Mouse (Mus musculus) spleen, postnatal 10 days (tissue): ENCODE results near the gene Kctd17.
A peak's percentile ranks its signal among the peaks of the same experiment; 100 is the strongest.

Experiments
- DNase-seq, 2 experiments: peaks; one replicate each; pipeline ENCODE4 v3.0.0; 2021 to 2022; ENCODE audit warnings: low spot score in 2 of 2

Kctd17 gene

GRCm38 (mm10) chr15:78414157-78414556 is 14.2 kb upstream of the Kctd17 start:
- no peak for DNase-seq

GRCm38 (mm10) chr15:78416937-78417336 is 11.4 kb upstream of the Kctd17 start:
- DNase-seq, result no peak

- DNase-seq, result no peak
These were observed 8.0 kb upstream of the Kctd17 start for GRCm38 (mm10) chr15:78420395-78420794.

- peak; percentile 85 to 93 for DNase-seq
These were observed 6.1 kb upstream of the Kctd17 start for GRCm38 (mm10) chr15:78422046-78422956.

GRCm38 (mm10) chr15:78424507-78424906 is 3.9 kb upstream of the Kctd17 start:
- no peak for DNase-seq

- DNase-seq, result no peak
These were observed 3.1 kb upstream of the Kctd17 start for GRCm38 (mm10) chr15:78425230-78425629.

- DNase-seq, result no peak
These were observed 735 bp downstream of the Kctd17 start for GRCm38 (mm10) chr15:78429139-78429459.

GRCm38 (mm10) chr15:78429871-78430622 is 1.7 kb downstream of the Kctd17 start:
- no peak for DNase-seq

- DNase-seq, result no peak
These were observed 2.5 kb downstream of the Kctd17 start for GRCm38 (mm10) chr15:78430874-78431273.

- DNase-seq, result no peak
These were observed 3.3 kb downstream of the Kctd17 start for GRCm38 (mm10) chr15:78431541-78432121.

GRCm38 (mm10) chr15:78434896-78435520 is 6.6 kb downstream of the Kctd17 start:
- peak in 1 of 2 experiments; percentile 52 for DNase-seq

- no peak for DNase-seq
These were observed 7.3 kb downstream of the Kctd17 start for GRCm38 (mm10) chr15:78435681-78436080.

GRCm38 (mm10) chr15:78436380-78437192 is 8.2 kb downstream of the Kctd17 start:
- peak in 1 of 2 experiments; percentile 63 for DNase-seq

- DNase-seq, result no peak
These were observed 9.1 kb downstream of the Kctd17 start for GRCm38 (mm10) chr15:78437237-78438017.

GRCm38 (mm10) chr15:78438018-78438394 is 9.6 kb downstream of the Kctd17 start:
- DNase-seq, result no peak

GRCm38 (mm10) chr15:78438505-78438904 is 10.1 kb downstream of the Kctd17 start:
- no peak for DNase-seq

- no peak for DNase-seq
These were observed 10.6 kb downstream of the Kctd17 start for GRCm38 (mm10) chr15:78438973-78439372.

GRCm38 (mm10) chr15:78442231-78442630 is 13.9 kb downstream of the Kctd17 start:
- no peak for DNase-seq

- DNase-seq, result no peak
These were observed 15.5 kb downstream of the Kctd17 start for GRCm38 (mm10) chr15:78443857-78444256.

GRCm38 (mm10) chr15:78447121-78447520 is 18.8 kb downstream of the Kctd17 start:
- DNase-seq, result no peak
